Mouse (Mus musculus) layer of hippocampus, postnatal 25 days (tissue): ENCODE data around the gene Slc7a12. TPM values are rescaled to one million over a fixed set of nuclear protein-coding genes. Genes with fewer than 3 reads are reported as not detected.

Experiments used
- DNase-seq, 2 experiments: peaks; one replicate each; pipeline ENCODE4 v3.0.0; 2022; ENCODE audit warnings: mixed read lengths in 2 of 2, low spot score in 1 of 2; ENCODE audit errors: extremely low spot score in 1 of 2
- total RNA-seq, 2 experiments: library from RNA; stranded (reverse); gene quantifications; 2 replicates each; pipeline ENCODE4 v1.2.3; 2021

Gene Slc7a12
- total RNA-seq = not detected

GRCm38 (mm10) chr3:14480397-14480796 lies at the start of gene Slc7a12:
Gene Slc7a12, plus strand, starts transcription at chr3:14480697.
- DNase-seq = no peak

GRCm38 (mm10) chr3:14432381-14432780 lies 48.1 kb upstream of the Slc7a12 start:
- no peak for DNase-seq

GRCm38 (mm10) chr3:14446015-14446414 lies 34.5 kb upstream of the Slc7a12 start:
- DNase-seq = no peak

GRCm38 (mm10) chr3:14446691-14447090 lies 33.8 kb upstream of the Slc7a12 start:
- no peak for DNase-seq

Other genes with a start within 250 kb of the Slc7a12 start
- gene 1810022K09Rik, start 130.6 kb downstream of the Slc7a12 start, total RNA-seq = 10 to 100 TPM; 80.6 to 91.9 TPM
- gene Car13, start 161.0 kb downstream of the Slc7a12 start, total RNA-seq = under 1 TPM; 0.57 to 0.66 TPM